Mouse (Mus musculus) Patski (cell line): Measurements from ENCODE around the gene P2rx6. TPM values are rescaled to one million over a fixed set of nuclear protein-coding genes. Genes with fewer than 3 reads are reported as not detected.
A peak's percentile ranks its signal among the peaks of the same experiment; 100 is the strongest.

Experiments used
- ATAC-seq: fragments of 100-300 bp; one replicate; pipeline ENCODE4 v1.8.0; 2021
- CTCF ChIA-PET: fragments of 350-600 bp; sonication (Branson Sonifier 250); formaldehyde crosslinking; loops from one replicate; lab custom pipeline; 2022; ENCODE audit warnings: inconsistent platforms; lab: Charles Lee
- POLR2A ChIA-PET: fragments of 350-600 bp; sonication (Branson Sonifier 250); formaldehyde crosslinking; loops from one replicate; lab custom pipeline; 2022; ENCODE audit warnings: antibody characterized with exemption, inconsistent platforms; lab: Charles Lee
- DNase-seq: peaks from one replicate; pipeline ENCODE4 v3.0.0-alpha.2; 2011; ENCODE audit warnings: low read depth, low spot score
- H3K27me3 ChIP-seq: fragments of 371-371 bp; one replicate; pipeline ENCODE4 v1.5.1; 2021
- CTCF ChIP-seq: fragments of 100-300 bp; IDR thresholded peaks from one replicate; pipeline ENCODE4 v1.5.1; 2021
- in situ Hi-C: fragments of 300-500 bp; cut with MboI; formaldehyde crosslinking; loops from 3 replicates; pipeline ENCODE4 v1.11.1; 2018; ENCODE audit warnings: low pct_unique_long_range_greater_than_20kb, mixed read lengths
- polyA plus RNA-seq: library from polyadenylated mRNA; unstranded; gene quantifications from one replicate; pipeline ENCODE4 v1.2.3, GENCODE M21; 2021

Gene P2rx6
- polyA plus RNA-seq, result 0.87 TPM

- CTCF ChIA-PET, result interaction anchor here (1.4 to 3.4 kb wide), 4 partner anchors 21 to 55 kb away, joined by 3 to 23 read pairs (median 6); partner anchors contain the start of gene Slc7a4
- DNase-seq (peak; percentile 56), ATAC-seq (peak; percentile 57)
- in situ Hi-C loops, result no loop called here
- no peak for TF ChIP-seq CTCF
- H3K27me3 ChIP-seq, result no peaks in the 10 kb centered on the region
- POLR2A ChIA-PET, result no interaction called here
Measured at GRCm38 (mm10) chr16:17561751-17562208, at the start of gene P2rx6. P2rx6 (plus strand) TSS chr16:17561885.

DNA sequence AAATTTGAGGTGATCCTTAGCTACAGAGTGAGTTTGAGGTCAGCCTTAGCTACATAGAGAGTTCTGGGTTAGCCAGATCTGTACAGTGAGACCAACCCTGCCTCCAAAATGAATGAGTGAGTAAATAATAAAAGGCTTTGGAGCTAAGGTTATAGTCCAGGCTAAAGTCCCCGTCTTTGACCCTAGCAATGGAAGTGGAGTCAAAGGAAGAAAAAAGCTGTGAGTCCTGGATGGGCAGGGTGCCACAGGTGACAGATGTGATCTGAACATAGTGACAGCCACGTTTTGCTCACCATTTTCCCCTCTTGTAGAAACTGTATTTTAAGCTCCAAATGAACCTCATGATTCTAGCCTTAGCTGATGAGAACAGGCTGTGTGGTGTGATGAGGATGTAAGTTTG lies 42.8 kb upstream of the P2rx6 start:
- POLR2A ChIA-PET, result interaction anchor here (1.3 kb wide), 1 partner anchor 10 kb away, joined by 3 read pairs; no protein-coding TSS in a partner anchor
- no peaks in the 10 kb centered on the region for H3K27me3 ChIP-seq
- no peak for TF ChIP-seq CTCF
- DNase-seq (no peak), ATAC-seq (no peak)
- CTCF ChIA-PET, result interaction anchor here (1.1 to 2.1 kb wide), 4 partner anchors 9 to 45 kb away, joined by 3 to 11 read pairs (median 6); no protein-coding TSS in a partner anchor
- in situ Hi-C loops, result no loop called here

GRCm38 (mm10) chr16:17524156-17524555 lies 37.5 kb upstream of the P2rx6 start:
- ChIA-PET CTCF (no interaction called here), POLR2A (no interaction called here)
- TF ChIP-seq CTCF, result no peak
- ATAC-seq (no peak), DNase-seq (no peak)
- in situ Hi-C loops, result no loop called here
- no peaks in the 10 kb centered on the region for H3K27me3 ChIP-seq

DNA sequence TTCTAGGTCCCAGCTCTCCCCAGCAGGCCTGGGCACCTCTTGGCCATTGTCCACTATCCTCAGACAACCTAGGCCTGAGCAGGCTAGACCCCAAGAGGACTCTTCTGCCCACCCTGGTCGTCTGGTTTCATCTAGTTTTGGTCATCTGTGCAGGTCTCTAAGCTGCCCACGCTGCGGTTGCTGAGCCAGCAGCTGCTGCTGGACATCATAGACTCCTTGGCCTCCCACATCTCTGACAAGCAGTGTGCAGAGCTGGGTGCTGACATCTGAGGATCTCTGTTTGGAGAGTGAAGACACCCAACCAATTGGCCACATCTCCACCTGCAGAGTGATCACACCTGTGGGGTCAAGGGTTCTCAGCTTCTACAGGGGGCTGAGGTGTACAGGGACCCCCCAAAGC lies 36.2 kb upstream of the P2rx6 start:
- ATAC-seq (no peak), DNase-seq (no peak)
- no peak for TF ChIP-seq CTCF
- in situ Hi-C loops, result no loop called here
- POLR2A ChIA-PET, result no interaction called here
- H3K27me3 ChIP-seq, result no peaks in the 10 kb centered on the region
- CTCF ChIA-PET, result interaction anchor here (1.1 kb wide), 1 partner anchor 50 kb away, joined by 3 read pairs; no protein-coding TSS in a partner anchor

GRCm38 (mm10) chr16:17526223-17526622 lies 35.5 kb upstream of the P2rx6 start:
- DNase-seq (no peak), ATAC-seq (no peak)
- in situ Hi-C loops, result no loop called here
- H3K27me3 ChIP-seq, result no peaks in the 10 kb centered on the region
- ChIA-PET POLR2A (no interaction called here), CTCF (no interaction called here)
- TF ChIP-seq CTCF, result no peak

GRCm38 (mm10) chr16:17527606-17528005 lies 34.1 kb upstream of the P2rx6 start:
- POLR2A ChIA-PET, result interaction anchor here (0.9 to 1.3 kb wide), 2 partner anchors 10 to 35 kb away, joined by 3 to 6 read pairs; no protein-coding TSS in a partner anchor
- no peaks in the 10 kb centered on the region for H3K27me3 ChIP-seq
- in situ Hi-C loops, result no loop called here
- no peak for TF ChIP-seq CTCF
- no peak for ATAC-seq
- CTCF ChIA-PET, result interaction anchor here (3.3 kb wide), 1 partner anchor 9 kb away, joined by 11 read pairs; no protein-coding TSS in a partner anchor
- DNase-seq, result no peak

GRCm38 (mm10) chr16:17528276-17528675 lies 33.4 kb upstream of the P2rx6 start:
- CTCF ChIA-PET, result interaction anchor here (1.6 to 3.3 kb wide), 3 partner anchors 10 to 32 kb away, joined by 3 to 11 read pairs (median 5); no protein-coding TSS in a partner anchor
- DNase-seq (no peak), ATAC-seq (no peak)
- POLR2A ChIA-PET, result interaction anchor here (1.3 to 2.6 kb wide), 2 partner anchors 10 to 54 kb away, joined by 6 to 8 read pairs; no protein-coding TSS in a partner anchor
- in situ Hi-C loops, result no loop called here
- TF ChIP-seq CTCF, result no peak
- no peaks in the 10 kb centered on the region for H3K27me3 ChIP-seq

- DNase-seq (no peak), ATAC-seq (no peak)
- no peak for TF ChIP-seq CTCF
- ChIA-PET POLR2A (interaction anchor here (1.4 to 2.6 kb wide), 4 partner anchors 10 to 125 kb away, joined by 3 to 10 read pairs (median 8); partner anchors contain the start of genes Lztr1, Pi4ka and Snap29), CTCF (interaction anchor here (1.6 to 3.3 kb wide), 3 partner anchors 12 to 57 kb away, joined by 3 to 11 read pairs (median 10); no protein-coding TSS in a partner anchor)
- H3K27me3 ChIP-seq, result no peaks in the 10 kb centered on the region
- in situ Hi-C loops, result loop anchor here (5.0 kb wide), 2 partner anchors 78 to 128 kb away; partner anchors contain the start of gene Crkl
Measured at GRCm38 (mm10) chr16:17529981-17530586, 31.6 kb upstream of the P2rx6 start.

- in situ Hi-C loops, result loop anchor here (5.0 kb wide), 2 partner anchors 78 to 128 kb away; partner anchors contain the start of gene Crkl
- ChIA-PET CTCF (interaction anchor here (2.2 to 3.3 kb wide), 2 partner anchors 13 to 58 kb away, joined by 10 to 11 read pairs; no protein-coding TSS in a partner anchor), POLR2A (interaction anchor here (1.4 to 2.6 kb wide), 4 partner anchors 10 to 125 kb away, joined by 3 to 10 read pairs (median 8); partner anchors contain the start of genes Lztr1, Pi4ka and Snap29)
- H3K27me3 ChIP-seq, result no peaks in the 10 kb centered on the region
- ATAC-seq, result peak; percentile 91
- no peak for TF ChIP-seq CTCF
- peak; percentile 78 for DNase-seq
Measured at GRCm38 (mm10) chr16:17530640-17531288, 30.9 kb upstream of the P2rx6 start, which contains the start of gene Thap7. Thap7 (minus strand) TSS chr16:17531136.

DNA sequence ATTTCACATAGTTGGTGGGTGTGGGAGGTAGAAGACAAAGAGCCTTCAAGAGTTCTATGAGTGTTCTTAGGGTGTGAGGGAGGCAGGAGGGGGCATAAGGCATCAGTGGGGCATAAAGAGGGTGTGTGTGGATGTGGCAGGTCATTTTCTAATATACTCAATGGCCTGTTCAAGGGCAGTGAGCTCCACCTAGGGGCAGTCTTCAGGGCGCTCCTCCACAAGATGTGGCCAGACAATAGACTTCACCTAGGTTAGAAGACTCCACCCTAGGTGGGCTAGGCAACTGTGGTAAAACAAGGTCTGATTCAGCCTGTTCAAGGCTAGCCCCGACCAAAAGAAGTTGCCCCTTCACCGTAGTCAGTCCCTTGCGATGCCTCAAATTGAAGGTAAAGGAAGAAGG lies 29.4 kb upstream of the P2rx6 start:
- no peak for ATAC-seq
- DNase-seq, result no peak
- ChIA-PET CTCF (interaction anchor here (2.1 kb wide), 1 partner anchor 129 kb away, joined by 4 read pairs; no protein-coding TSS in a partner anchor), POLR2A (no interaction called here)
- no peak for TF ChIP-seq CTCF
- in situ Hi-C loops, result loop anchor here (5.0 kb wide), 2 partner anchors 80 to 130 kb away; partner anchors contain the start of gene Crkl
- no peaks in the 10 kb centered on the region for H3K27me3 ChIP-seq
